In the genomic region with DNA sequence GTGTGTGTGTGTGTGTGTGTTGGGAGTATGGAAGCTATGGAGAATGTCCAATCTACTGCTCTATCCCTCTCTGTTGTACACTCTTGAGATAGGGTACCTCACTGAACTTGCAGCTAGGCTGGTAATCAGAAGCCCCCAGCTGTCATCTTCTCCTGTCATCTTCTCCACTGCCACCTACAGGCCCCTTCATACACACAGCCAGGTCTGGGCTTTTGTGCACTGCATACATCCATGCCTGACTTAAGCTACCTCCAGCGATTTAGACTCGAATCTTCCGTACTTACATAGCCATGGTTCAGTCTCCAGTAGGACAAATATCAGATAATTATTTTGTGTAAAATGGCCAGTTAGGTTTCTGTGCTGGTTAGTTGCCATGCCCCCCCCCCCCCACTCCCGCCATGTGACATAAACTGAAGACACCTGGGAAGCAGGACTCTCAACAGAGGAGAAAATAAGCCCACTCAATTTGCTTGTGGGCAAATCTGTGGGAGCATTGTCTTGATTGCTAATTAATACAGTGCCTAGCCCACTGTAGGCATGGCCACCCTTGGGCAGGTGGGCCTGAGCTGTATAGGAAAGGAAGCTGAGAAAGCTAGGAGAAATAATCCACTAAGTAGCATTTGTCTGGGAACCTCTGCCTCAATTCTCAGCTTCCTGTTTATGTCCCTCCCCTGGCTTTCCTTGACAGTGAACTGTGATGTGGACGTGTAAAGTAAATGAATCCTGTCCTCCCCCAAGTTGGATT, we compare ENCODE assay signal across 12 mouse cellular contexts.
A peak's percentile ranks its signal among the peaks of the same experiment; 100 is the strongest.
DNase-seq lines count a peak whose midpoint lies in the region; ATAC-seq lines count a peak whose summit lies in the region.
"Had no signal": no experiment of that assay in that cellular context is flagged by ENCODE, and none has a peak within 500 bp of the region (broad histone marks: within the 10 kb centered on the region; RNA-seq: fewer than 3 reads in every experiment).

No protein-coding gene starts in this region.

- peak; percentile 64 for ATAC-seq in hindbrain, embryonic 11.5 days (ENCODE audit: low FRiP score)
- peak; percentile 34; the same call in 1 of the 2 replicates for ATAC-seq in megakaryocyte progenitor cell, adult 5-6 weeks (replicated peaks; ENCODE audit: poor library complexity)

- no peak overlapping the region for H3K9ac ChIP-seq in hindbrain, embryonic 11.5 days (ENCODE audit: low read depth, low read length)

- H3K27me3 ChIP-seq in hindbrain, embryonic 11.5 days (ENCODE audit: control insufficient read depth, insufficient read depth, low read length) = no peaks in the 10 kb centered on the region
- no peaks in the 10 kb centered on the region for H3K27me3 ChIP-seq in hindbrain, embryonic 10.5 days (ENCODE audit: insufficient read depth, poor library complexity, severe bottlenecking)

- H3K9me3 ChIP-seq in hindbrain, embryonic 11.5 days (ENCODE audit: control insufficient read depth, low read length) = no peaks in the 10 kb centered on the region
- H3K9me3 ChIP-seq in hindbrain, embryonic 10.5 days = no peaks in the 10 kb centered on the region

- H3K4me2 ChIP-seq in hindbrain, embryonic 11.5 days (replicated peaks; ENCODE audit: low read depth, low read length) = no peak overlapping the region
- H3K4me2 ChIP-seq: liver, embryonic 11.5 days had no signal

- DNase-seq in hindbrain, embryonic 11.5 days (ENCODE audit: low spot score) = no peak
- no peak for DNase-seq in hindbrain, embryonic 10.5 days (ENCODE audit: low spot score)
- DNase-seq in retina, postnatal 1 day = peak; percentile 27
- no peak for DNase-seq in retina, embryonic 14.5 days (ENCODE audit: low spot score)
- no peak for DNase-seq in urinary bladder, postnatal 36 days (ENCODE audit: low spot score in 2 of 2)
- no peak for DNase-seq in cerebellum, postnatal 25 days
- DNase-seq in layer of hippocampus, adult 9-10 months (ENCODE audit: low spot score) = no peak
- DNase-seq: cerebellum, adult 9-10 months; gastrocnemius, postnatal 36 days; right cerebral cortex, postnatal 4 days had no signal

- no peaks in the 10 kb centered on the region for H3K4me1 ChIP-seq in hindbrain, embryonic 11.5 days (replicated peaks; ENCODE audit: control insufficient read depth, insufficient read depth, low read length)
- H3K4me1 ChIP-seq in hindbrain, embryonic 10.5 days (replicated peaks) = peaks cover 5% of the 10 kb centered on the region

- WGBS in hindbrain, embryonic 11.5 days = 76% methylated on average over 5 of the region's 5 CpGs
- WGBS in hindbrain, embryonic 10.5 days = 79% methylated on average over 5 of the region's 5 CpGs

- no peak overlapping the region for H3K4me3 ChIP-seq in hindbrain, embryonic 11.5 days (ENCODE audit: low read depth, low read length)
- no peak overlapping the region for H3K4me3 ChIP-seq in hindbrain, embryonic 10.5 days

- no peak overlapping the region for H3K27ac ChIP-seq in hindbrain, embryonic 11.5 days (ENCODE audit: low read depth, low read length)
- no peak overlapping the region for H3K27ac ChIP-seq in hindbrain, embryonic 10.5 days

- no peaks in the 10 kb centered on the region for H3K36me3 ChIP-seq in hindbrain, embryonic 11.5 days (ENCODE audit: control insufficient read depth, insufficient read depth, low read length)
- no peaks in the 10 kb centered on the region for H3K36me3 ChIP-seq in hindbrain, embryonic 10.5 days
